Mouse (Mus musculus): Measurements from ENCODE around the gene Tex30.
A peak's percentile ranks its signal among the peaks of the same experiment; 100 is the strongest.

Tex30 gene

GRCm38 (mm10) chr1:44041797-44042554 lies 60.3 kb downstream of the Tex30 start:
- peak; percentile 84 for DNase-seq

All from heart, adult 11 months (tissue).